Mouse (Mus musculus) testis, postnatal 10 days (tissue): Measurements from ENCODE around the gene Depdc1b.

Source experiments
- DNase-seq: peaks from one replicate; pipeline ENCODE4 v3.0.0; 2021; ENCODE audit warnings: low spot score

The Depdc1b gene

GRCm38 (mm10) chr13:108448348-108448931, 132.3 kb downstream of the Depdc1b start:
- DNase-seq: no peak

- DNase-seq: no peak
These were observed 133.3 kb downstream of the Depdc1b start, which contains the start of gene Pde4d for GRCm38 (mm10) chr13:108449116-108450097. Gene Pde4d (plus strand): TSS chr13:108449948.

GRCm38 (mm10) chr13:108451122-108451521, 135.0 kb downstream of the Depdc1b start:
- no peak for DNase-seq

GRCm38 (mm10) chr13:108453064-108453919, 137.2 kb downstream of the Depdc1b start:
- DNase-seq: no peak
